Mouse (Mus musculus): Measurements from ENCODE around the gene Thsd7b. TPM values are rescaled to one million over a fixed set of nuclear protein-coding genes. Genes with fewer than 3 reads are reported as not detected.

Thsd7b gene
- polyA plus RNA-seq, 1 experiment from 2014 or later, result 10.6 TPM

DNA sequence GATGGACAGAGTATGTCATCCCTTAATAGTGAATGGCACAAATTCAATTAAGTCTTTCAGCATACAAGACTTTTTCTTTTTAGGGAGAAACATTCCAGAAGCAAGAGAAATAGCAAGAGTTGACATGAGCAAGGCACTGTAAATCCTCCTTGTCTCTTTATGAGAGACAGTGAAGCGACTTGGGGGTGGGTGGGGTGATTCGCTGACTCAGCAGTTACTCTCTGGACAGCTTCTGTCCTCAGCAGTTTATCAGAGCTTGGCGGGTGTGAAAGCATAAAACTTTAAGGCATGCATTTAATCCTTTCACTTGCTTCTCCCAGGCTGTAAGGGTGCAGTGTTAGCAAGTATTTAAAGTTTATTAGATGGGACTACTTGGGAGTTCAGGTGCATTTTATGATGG is 812.1 kb downstream of the Thsd7b start:
- Histone ChIP-seq H3K9me3 (ENCODE audit: control insufficient read depth, low read length) (no peaks in the 10 kb centered on the region), H3K4me3 (ENCODE audit: low read depth, low read length) (no peak overlapping the region), H3K4me1 (ENCODE audit: control insufficient read depth, insufficient read depth, low read length) (no peaks in the 10 kb centered on the region), H3K36me3 (ENCODE audit: control insufficient read depth, insufficient read depth, low read length) (no peaks in the 10 kb centered on the region), H3K27me3 (ENCODE audit: control insufficient read depth, insufficient read depth, low read length) (no peaks in the 10 kb centered on the region), H3K27ac (ENCODE audit: low read depth, low read length) (no peak overlapping the region), H3K4me2 (ENCODE audit: low read depth, low read length) (no peak overlapping the region), H3K9ac (replicated peaks; ENCODE audit: low read depth, low read length) (no peak overlapping the region)
- 50% methylated on average over 3 of the region's 3 CpGs for WGBS
- ATAC-seq (ENCODE audit: low read depth), result no peak

- Histone ChIP-seq H3K4me1 (ENCODE audit: control insufficient read depth, insufficient read depth, low read length) (no peaks in the 10 kb centered on the region), H3K9ac (replicated peaks; ENCODE audit: low read depth, low read length) (no peak overlapping the region), H3K4me2 (ENCODE audit: low read depth, low read length) (no peak overlapping the region), H3K36me3 (ENCODE audit: control insufficient read depth, insufficient read depth, low read length) (no peaks in the 10 kb centered on the region), H3K27me3 (ENCODE audit: control insufficient read depth, insufficient read depth, low read length) (no peaks in the 10 kb centered on the region), H3K4me3 (ENCODE audit: low read depth, low read length) (no peak overlapping the region), H3K27ac (ENCODE audit: low read depth, low read length) (no peak overlapping the region), H3K9me3 (ENCODE audit: control insufficient read depth, low read length) (no peaks in the 10 kb centered on the region)
- WGBS, result 88% methylated on average over 2 of the region's 2 CpGs
- ATAC-seq (ENCODE audit: low read depth), result no peak
These were observed 812.8 kb downstream of the Thsd7b start for GRCm38 (mm10) chr1:130085910-130086309.

- no peak for ATAC-seq (ENCODE audit: low read depth)
- WGBS, result 78% methylated on average over 2 of the region's 2 CpGs
- no peaks in the 10 kb centered on the region for H3K9me3 ChIP-seq (ENCODE audit: control insufficient read depth, low read length)
- H3K4me2 ChIP-seq (ENCODE audit: low read depth, low read length), result no peak overlapping the region
- H3K27ac ChIP-seq (ENCODE audit: low read depth, low read length), result no peak overlapping the region
- H3K4me3 ChIP-seq (ENCODE audit: low read depth, low read length), result no peak overlapping the region
- H3K4me1 ChIP-seq (ENCODE audit: control insufficient read depth, insufficient read depth, low read length), result no peaks in the 10 kb centered on the region
- no peak overlapping the region for H3K9ac ChIP-seq (replicated peaks; ENCODE audit: low read depth, low read length)
- H3K36me3 ChIP-seq (ENCODE audit: control insufficient read depth, insufficient read depth, low read length), result no peaks in the 10 kb centered on the region
- H3K27me3 ChIP-seq (ENCODE audit: control insufficient read depth, insufficient read depth, low read length), result no peaks in the 10 kb centered on the region
These were observed 826.1 kb downstream of the Thsd7b start for GRCm38 (mm10) chr1:130099227-130099626.

DNA sequence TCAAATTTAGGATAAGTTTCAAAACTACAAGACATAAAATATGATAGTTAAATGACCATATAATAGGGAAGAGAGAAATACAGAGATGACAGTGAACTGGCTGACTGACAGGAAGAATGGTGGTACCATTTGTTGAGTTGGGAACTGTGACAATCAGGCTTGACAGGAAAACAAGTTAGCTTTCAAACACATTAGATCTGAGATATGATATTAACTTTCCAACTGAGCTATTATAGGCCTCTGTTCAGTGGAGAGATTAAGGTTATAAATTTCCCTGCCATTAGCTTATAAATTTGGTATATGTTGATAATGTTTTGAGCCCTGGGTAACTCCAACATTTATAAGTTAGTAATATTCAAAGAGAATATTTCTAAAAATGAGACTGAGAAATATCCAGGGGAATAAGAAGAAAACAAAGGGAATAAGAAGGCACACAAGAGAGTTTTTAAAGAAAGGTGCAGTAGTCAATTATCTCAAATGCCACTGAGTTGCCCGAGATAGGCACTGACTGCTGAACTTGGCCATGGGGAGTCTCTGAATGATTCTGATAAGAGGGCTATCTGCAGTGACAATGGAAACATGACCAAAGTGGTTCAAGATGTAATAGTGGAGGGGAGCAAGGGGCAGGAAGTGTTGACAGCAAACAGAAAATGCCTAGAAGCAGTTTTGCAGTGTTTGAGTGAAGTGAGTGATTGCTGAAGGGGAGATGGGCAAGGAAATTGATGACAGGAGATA is 839.6 kb downstream of the Thsd7b start:
- no peak overlapping the region for H3K9ac ChIP-seq (replicated peaks; ENCODE audit: low read depth, low read length)
- H3K27me3 ChIP-seq (ENCODE audit: control insufficient read depth, insufficient read depth, low read length), result no peaks in the 10 kb centered on the region
- 89% methylated on average over 1 of the region's 1 CpGs for WGBS
- no peaks in the 10 kb centered on the region for H3K9me3 ChIP-seq (ENCODE audit: control insufficient read depth, low read length)
- H3K4me3 ChIP-seq (ENCODE audit: low read depth, low read length), result no peak overlapping the region
- H3K36me3 ChIP-seq (ENCODE audit: control insufficient read depth, insufficient read depth, low read length), result no peaks in the 10 kb centered on the region
- no peak overlapping the region for H3K4me2 ChIP-seq (ENCODE audit: low read depth, low read length)
- ATAC-seq (ENCODE audit: low read depth), result no peak
- H3K4me1 ChIP-seq (ENCODE audit: control insufficient read depth, insufficient read depth, low read length), result no peaks in the 10 kb centered on the region
- H3K27ac ChIP-seq (ENCODE audit: low read depth, low read length), result no peak overlapping the region

GRCm38 (mm10) chr1:130113549-130113948 is 840.4 kb downstream of the Thsd7b start:
- 96% methylated on average over 2 of the region's 2 CpGs for WGBS
- Histone ChIP-seq H3K27ac (ENCODE audit: low read depth, low read length) (no peak overlapping the region), H3K27me3 (ENCODE audit: control insufficient read depth, insufficient read depth, low read length) (no peaks in the 10 kb centered on the region), H3K9me3 (ENCODE audit: control insufficient read depth, low read length) (no peaks in the 10 kb centered on the region), H3K4me1 (ENCODE audit: control insufficient read depth, insufficient read depth, low read length) (no peaks in the 10 kb centered on the region), H3K4me2 (ENCODE audit: low read depth, low read length) (no peak overlapping the region), H3K36me3 (ENCODE audit: control insufficient read depth, insufficient read depth, low read length) (no peaks in the 10 kb centered on the region), H3K9ac (replicated peaks; ENCODE audit: low read depth, low read length) (no peak overlapping the region), H3K4me3 (ENCODE audit: low read depth, low read length) (no peak overlapping the region)
- no peak for ATAC-seq (ENCODE audit: low read depth)

- Histone ChIP-seq H3K4me2 (ENCODE audit: low read depth, low read length) (no peak overlapping the region), H3K4me1 (ENCODE audit: control insufficient read depth, insufficient read depth, low read length) (no peaks in the 10 kb centered on the region), H3K9me3 (ENCODE audit: control insufficient read depth, low read length) (no peaks in the 10 kb centered on the region), H3K4me3 (ENCODE audit: low read depth, low read length) (no peak overlapping the region), H3K9ac (replicated peaks; ENCODE audit: low read depth, low read length) (no peak overlapping the region), H3K36me3 (ENCODE audit: control insufficient read depth, insufficient read depth, low read length) (no peaks in the 10 kb centered on the region), H3K27ac (ENCODE audit: low read depth, low read length) (no peak overlapping the region), H3K27me3 (ENCODE audit: control insufficient read depth, insufficient read depth, low read length) (no peaks in the 10 kb centered on the region)
- 77% methylated on average over 3 of the region's 3 CpGs for WGBS
- no peak for ATAC-seq (ENCODE audit: low read depth)
These were observed 857.8 kb downstream of the Thsd7b start for GRCm38 (mm10) chr1:130130901-130131300.

- H3K9me3 ChIP-seq (ENCODE audit: control insufficient read depth, low read length), result no peaks in the 10 kb centered on the region
- no peaks in the 10 kb centered on the region for H3K36me3 ChIP-seq (ENCODE audit: control insufficient read depth, insufficient read depth, low read length)
- H3K9ac ChIP-seq (replicated peaks; ENCODE audit: low read depth, low read length), result no peak overlapping the region
- H3K27ac ChIP-seq (ENCODE audit: low read depth, low read length), result no peak overlapping the region
- H3K4me1 ChIP-seq (ENCODE audit: control insufficient read depth, insufficient read depth, low read length), result no peaks in the 10 kb centered on the region
- H3K4me3 ChIP-seq (ENCODE audit: low read depth, low read length), result no peak overlapping the region
- no peaks in the 10 kb centered on the region for H3K27me3 ChIP-seq (ENCODE audit: control insufficient read depth, insufficient read depth, low read length)
- no peak for ATAC-seq (ENCODE audit: low read depth)
- no peak overlapping the region for H3K4me2 ChIP-seq (ENCODE audit: low read depth, low read length)
These were observed 893.1 kb downstream of the Thsd7b start for GRCm38 (mm10) chr1:130166187-130166586.

DNA sequence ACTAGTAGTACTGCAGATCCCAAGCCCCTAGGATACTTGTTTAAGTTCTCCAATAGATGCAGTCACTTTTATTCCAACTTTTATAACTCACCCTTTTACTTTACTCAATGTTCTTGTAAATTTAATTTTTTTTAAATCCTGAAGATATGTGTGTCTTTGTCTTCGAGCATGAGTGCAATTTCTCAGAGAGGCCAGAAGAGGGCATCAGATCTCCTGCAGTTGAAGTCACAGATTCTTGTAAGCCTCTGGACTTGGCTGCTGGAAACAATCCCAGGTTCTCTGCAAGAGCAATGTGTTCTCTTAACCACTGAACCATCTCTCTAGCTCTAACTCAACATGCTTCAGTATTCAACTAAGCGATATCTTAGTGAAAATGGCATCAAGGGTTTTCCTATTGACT is 894.2 kb downstream of the Thsd7b start:
- no peak overlapping the region for H3K4me2 ChIP-seq (ENCODE audit: low read depth, low read length)
- H3K9me3 ChIP-seq (ENCODE audit: control insufficient read depth, low read length), result no peaks in the 10 kb centered on the region
- no peak overlapping the region for H3K4me3 ChIP-seq (ENCODE audit: low read depth, low read length)
- WGBS, result 63% methylated on average over 2 of the region's 2 CpGs
- no peak for ATAC-seq (ENCODE audit: low read depth)
- H3K9ac ChIP-seq (replicated peaks; ENCODE audit: low read depth, low read length), result no peak overlapping the region
- H3K27ac ChIP-seq (ENCODE audit: low read depth, low read length), result no peak overlapping the region
- no peaks in the 10 kb centered on the region for H3K27me3 ChIP-seq (ENCODE audit: control insufficient read depth, insufficient read depth, low read length)
- H3K36me3 ChIP-seq (ENCODE audit: control insufficient read depth, insufficient read depth, low read length), result no peaks in the 10 kb centered on the region
- H3K4me1 ChIP-seq (ENCODE audit: control insufficient read depth, insufficient read depth, low read length), result no peaks in the 10 kb centered on the region

GRCm38 (mm10) chr1:130169875-130170274 is 896.8 kb downstream of the Thsd7b start:
- Histone ChIP-seq H3K27me3 (ENCODE audit: control insufficient read depth, insufficient read depth, low read length) (no peaks in the 10 kb centered on the region), H3K4me1 (ENCODE audit: control insufficient read depth, insufficient read depth, low read length) (no peaks in the 10 kb centered on the region), H3K9ac (replicated peaks; ENCODE audit: low read depth, low read length) (no peak overlapping the region), H3K27ac (ENCODE audit: low read depth, low read length) (no peak overlapping the region), H3K4me2 (ENCODE audit: low read depth, low read length) (no peak overlapping the region), H3K4me3 (ENCODE audit: low read depth, low read length) (no peak overlapping the region), H3K36me3 (ENCODE audit: control insufficient read depth, insufficient read depth, low read length) (no peaks in the 10 kb centered on the region), H3K9me3 (ENCODE audit: control insufficient read depth, low read length) (no peaks in the 10 kb centered on the region)
- 79% methylated on average over 6 of the region's 6 CpGs for WGBS
- no peak for ATAC-seq (ENCODE audit: low read depth)

Data from neural tube, embryonic 14.5 days (tissue).